8 mouse cellular contexts compared by ENCODE assay signal in genomic region chr7:68369694-68370093, GRCm38 (mm10).
DNase-seq lines count a peak whose midpoint lies in the region; ATAC-seq and TF ChIP-seq lines count a peak whose summit lies in the region.

No protein-coding gene starts in this region.

- no peaks in the 10 kb centered on the region for H3K79me2 ChIP-seq in liver, adult 2 months (ENCODE audit: control insufficient read depth, insufficient read depth, low read length)
- no peaks in the 10 kb centered on the region for H3K79me2 ChIP-seq in myocyte (ENCODE audit: control insufficient read depth, insufficient read depth)

- DNase-seq in 3134 (ENCODE audit: extremely low read depth, insufficient read length, low spot score), result peak; percentile 28
- peak; percentile 55 for DNase-seq in adrenal gland, adult 2 months
- DNase-seq in embryonic facial prominence, embryonic 10.5 days (ENCODE audit: low spot score), result peak; percentile 89
- peak; percentile 85 for DNase-seq in heart, embryonic 10.5 days (ENCODE audit: low spot score)
- DNase-seq in liver, adult 2 months (ENCODE audit: extremely low read depth, low read depth, low spot score), result peak; percentile 37
- peak; percentile 25 to 31 for DNase-seq in spleen, postnatal 36 days (ENCODE audit: low spot score in 2 of 2)

- H3K4me1 ChIP-seq in embryonic facial prominence, embryonic 10.5 days, result peaks cover 9% of the 10 kb centered on the region
- H3K4me1 ChIP-seq in heart, embryonic 10.5 days, result peaks cover 8% of the 10 kb centered on the region; the same call in 1 of the 2 replicates
- H3K4me1 ChIP-seq in kidney, embryonic 14.5 days (ENCODE audit: control insufficient read depth, insufficient read depth, low read length), result no peaks in the 10 kb centered on the region
- no peaks in the 10 kb centered on the region for H3K4me1 ChIP-seq in liver, adult 2 months (ENCODE audit: control insufficient read depth, insufficient read depth, low read length)

- TF ChIP-seq CTCF in liver, adult 2 months (IDR thresholded peaks at IDR 0.05; ENCODE audit: low read depth, low read length), result peak; percentile 96

- no peak overlapping the region for H3K9ac ChIP-seq in kidney, embryonic 14.5 days (ENCODE audit: low read depth, low read length)
- H3K9ac ChIP-seq in liver, adult 2 months (ENCODE audit: low read depth, low read length), result no peak overlapping the region

- H3K36me3 ChIP-seq in embryonic facial prominence, embryonic 10.5 days (replicated peaks), result no peaks in the 10 kb centered on the region
- H3K36me3 ChIP-seq in heart, embryonic 10.5 days, result no peaks in the 10 kb centered on the region
- H3K36me3 ChIP-seq in kidney, embryonic 14.5 days (ENCODE audit: control insufficient read depth, insufficient read depth, low read length), result no peaks in the 10 kb centered on the region
- H3K36me3 ChIP-seq in liver, adult 2 months (ENCODE audit: control insufficient read depth, insufficient read depth, low read length), result no peaks in the 10 kb centered on the region
- H3K36me3 ChIP-seq in myocyte (ENCODE audit: control insufficient read depth, insufficient read depth), result no peaks in the 10 kb centered on the region

- 3% methylated on average over 12 of the region's 13 CpGs for WGBS in embryonic facial prominence, embryonic 10.5 days
- 1% methylated on average over 12 of the region's 13 CpGs for WGBS in heart, embryonic 10.5 days
- WGBS in kidney, embryonic 14.5 days, result 3% methylated on average over 13 of the region's 13 CpGs
- 2% methylated on average over 10 of the region's 13 CpGs for WGBS in liver, adult 2 months

- H3ac ChIP-seq in myocyte (ENCODE audit: control insufficient read depth, insufficient read length), result no peak overlapping the region

- no peak for TF ChIP-seq POLR2A in liver, adult 2 months (IDR thresholded peaks at IDR 0.05; ENCODE audit: extremely low read depth, insufficient read depth, low read length)
- TF ChIP-seq POLR2A in myocyte (IDR thresholded peaks at IDR 0.05; ENCODE audit: insufficient read length, low read depth), result no peak

- H3K4me3 ChIP-seq in embryonic facial prominence, embryonic 10.5 days, result peak overlapping the region; percentile 52
- H3K4me3 ChIP-seq in heart, embryonic 10.5 days, result peak overlapping the region; percentile 51
- H3K4me3 ChIP-seq in kidney, embryonic 14.5 days (ENCODE audit: low read length), result peak overlapping the region; percentile 28
- H3K4me3 ChIP-seq in liver, adult 2 months (ENCODE audit: insufficient read depth, low read depth, low read length), result no peak overlapping the region
- no peak overlapping the region for H3K4me3 ChIP-seq in myocyte

- peaks cover 56% of the 10 kb centered on the region for H3K27me3 ChIP-seq in embryonic facial prominence, embryonic 10.5 days (replicated peaks; ENCODE audit: low read depth, poor library complexity, severe bottlenecking)
- H3K27me3 ChIP-seq in heart, embryonic 10.5 days (ENCODE audit: insufficient read depth, poor library complexity, severe bottlenecking), result peaks cover 48% of the 10 kb centered on the region
- no peaks in the 10 kb centered on the region; the same call in 1 of the 2 replicates for H3K27me3 ChIP-seq in kidney, embryonic 14.5 days (ENCODE audit: control insufficient read depth, insufficient read depth, low read length)
- H3K27me3 ChIP-seq in liver, adult 2 months (ENCODE audit: control insufficient read depth, insufficient read depth, low read length), result no peaks in the 10 kb centered on the region
- H3K27me3 ChIP-seq in myocyte (ENCODE audit: control insufficient read depth, insufficient read depth, insufficient read length), result peaks cover 43% of the 10 kb centered on the region

- no peak overlapping the region for H3K27ac ChIP-seq in embryonic facial prominence, embryonic 10.5 days (replicated peaks)
- H3K27ac ChIP-seq in heart, embryonic 10.5 days, result no peak overlapping the region
- H3K27ac ChIP-seq in kidney, embryonic 14.5 days (ENCODE audit: low read depth, low read length), result no peak overlapping the region
- H3K27ac ChIP-seq in liver, adult 2 months (replicated peaks; ENCODE audit: insufficient read depth, low read depth, low read length), result no peak overlapping the region

- H3K4me2 ChIP-seq in kidney, embryonic 14.5 days (replicated peaks; ENCODE audit: low read depth, low read length), result peak overlapping the region; percentile 49
- peak overlapping the region; percentile 61 for H3K4me2 ChIP-seq in myocyte (ENCODE audit: low read depth)

- no peaks in the 10 kb centered on the region for H3K9me3 ChIP-seq in embryonic facial prominence, embryonic 10.5 days
- no peaks in the 10 kb centered on the region for H3K9me3 ChIP-seq in heart, embryonic 10.5 days
- no peaks in the 10 kb centered on the region for H3K9me3 ChIP-seq in kidney, embryonic 14.5 days (ENCODE audit: control insufficient read depth, low read length)

- ATAC-seq in kidney, embryonic 14.5 days (ENCODE audit: low FRiP score, low TSS enrichment), result peak; percentile 58; the same call in 1 of the 2 replicates

TF ChIP-seq in myocyte, 11 proteins besides CTCF, POLR2A, EP300 and RAD21:
- no peak for TF ChIP-seq SRF (IDR thresholded peaks at IDR 0.05; ENCODE audit: control insufficient read depth, insufficient read length, low read depth)
- TF ChIP-seq REST (IDR thresholded peaks at IDR 0.05; ENCODE audit: insufficient read depth, insufficient read length), result no peak
- TF ChIP-seq USF1 (IDR thresholded peaks at IDR 0.05; ENCODE audit: low read depth), result no peak
- TF ChIP-seq POLR2AphosphoS2 (IDR thresholded peaks at IDR 0.05; ENCODE audit: insufficient read length, low read depth), result no peak
- no peak for TF ChIP-seq CEBPB (IDR thresholded peaks at IDR 0.05; ENCODE audit: insufficient read depth, poor library complexity, severe bottlenecking)
- TF ChIP-seq TCF12 (IDR thresholded peaks at IDR 0.05; ENCODE audit: insufficient read depth, poor library complexity, severe bottlenecking), result no peak
- TF ChIP-seq MAX (IDR thresholded peaks at IDR 0.05; ENCODE audit: low read depth), result no peak
- no peak for TF ChIP-seq MYOD1 (IDR thresholded peaks at IDR 0.05; ENCODE audit: control insufficient read depth in 1 of 3, insufficient read length in 2 of 3, low read depth in 2 of 3)
- TF ChIP-seq E2F4 (IDR thresholded peaks at IDR 0.05; ENCODE audit: insufficient read depth), result no peak
- TF ChIP-seq TCF3 (IDR thresholded peaks at IDR 0.05; ENCODE audit: insufficient read length, low read depth), result no peak
- TF ChIP-seq MYOG (IDR thresholded peaks at IDR 0.05; ENCODE audit: control insufficient read depth in 1 of 3, insufficient read depth in 1 of 3, insufficient read length in 2 of 3, low read depth in 2 of 3), result no peak
TF ChIP-seq in myocyte: peak in this region for 0.

Comparison
In these comparisons a context has a peak if more than half of its experiments do, and no peak if none do; other contexts are left out.
1. DNase-seq: peak in every context shown above with its lines; median percentile 89 in embryonic facial prominence, embryonic 10.5 days; 85 in heart, embryonic 10.5 days; 55 in adrenal gland, adult 2 months; 37 in liver, adult 2 months; 28 in 3134; 28 in spleen, postnatal 36 days.
2. H3K4me3 ChIP-seq: peak in embryonic facial prominence, embryonic 10.5 days (single experiment), heart, embryonic 10.5 days (single experiment) and kidney, embryonic 14.5 days (single experiment); none in liver, adult 2 months (single experiment) and myocyte (single experiment).